Mouse (Mus musculus) granulocyte monocyte progenitor cell, adult 5-6 weeks (primary cell): Measurements from ENCODE around the gene Ppt2. TPM values are rescaled to one million over a fixed set of nuclear protein-coding genes. Genes with fewer than 3 reads are reported as not detected.
A peak's percentile ranks its signal among the peaks of the same experiment; 100 is the strongest.

Experiments used
- ATAC-seq: replicated peaks from 2 replicates; pipeline ENCODE4 v1.8.0; 2016; ENCODE audit warnings: mild to moderate bottlenecking, moderate TSS enrichment, inconsistent platforms; ENCODE audit not compliant: poor library complexity, severe bottlenecking
- total RNA-seq, 2 experiments: library from RNA; stranded (forward) in 1 of 2; stranded (reverse) in 1 of 2; fragments of 200-712, 200-1000 nt in 1 of 2; fragments of >200 nt in 1 of 2; fragmentation: Nextera tagmentation in 1 of 2; gene quantifications; 2 replicates each; pipeline ENCODE4 v1.2.3; 2014 to 2017

Ppt2 gene
- total RNA-seq, 2 experiments from 2014 or later: 23.3 to 41.9 TPM

GRCm38 (mm10) chr17:34590154-34590987 lies 37.9 kb downstream of the Ppt2 start:
- ATAC-seq: no peak

- ATAC-seq: peak; percentile 31
Observed at GRCm38 (mm10) chr17:34589681-34590101, 38.6 kb downstream of the Ppt2 start, which contains the start of gene Gpsm3. Gene Gpsm3 (plus strand): TSS chr17:34589806.

GRCm38 (mm10) chr17:34589206-34589605 lies 39.1 kb downstream of the Ppt2 start:
- ATAC-seq: no peak

DNA sequence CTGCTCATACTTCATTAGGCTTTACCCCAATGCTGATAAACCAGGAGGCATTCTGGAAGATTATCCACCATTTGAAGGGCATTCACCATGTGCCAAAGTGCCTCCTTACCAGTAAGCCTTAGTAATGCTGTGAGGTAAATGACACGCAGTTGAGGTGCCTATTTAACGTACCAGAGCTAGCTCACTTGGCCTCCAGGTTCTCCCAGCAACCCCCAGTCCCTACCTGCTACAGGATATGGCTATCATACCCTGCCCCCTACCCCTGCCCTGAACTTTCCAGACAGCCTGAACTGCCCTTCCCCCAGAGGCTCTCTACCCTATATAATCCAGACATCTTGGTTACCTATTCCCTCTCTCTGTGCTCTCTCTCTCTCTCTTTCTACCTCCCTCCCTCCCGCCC lies 39.5 kb downstream of the Ppt2 start:
- no peak for ATAC-seq

DNA sequence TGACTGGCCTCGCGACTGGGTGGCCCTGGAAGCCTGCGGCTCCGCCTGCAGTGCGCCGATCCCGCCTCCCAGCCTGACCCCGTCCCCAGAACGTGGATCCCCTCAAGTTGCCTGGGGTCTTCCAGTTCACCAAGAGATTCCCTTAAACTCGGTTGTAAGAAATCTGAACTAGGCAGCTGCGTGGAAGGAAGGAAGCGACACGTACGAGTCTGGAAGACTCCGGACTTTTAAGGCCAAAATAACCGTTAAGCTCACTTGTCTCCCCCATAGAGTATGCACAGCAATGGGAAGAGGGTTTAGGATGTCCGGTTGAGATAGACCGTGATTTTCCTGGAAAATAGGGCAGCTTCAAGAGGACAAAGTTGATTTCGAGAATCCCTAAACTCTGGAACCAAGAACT lies 40.5 kb downstream of the Ppt2 start:
- ATAC-seq: no peak

DNA sequence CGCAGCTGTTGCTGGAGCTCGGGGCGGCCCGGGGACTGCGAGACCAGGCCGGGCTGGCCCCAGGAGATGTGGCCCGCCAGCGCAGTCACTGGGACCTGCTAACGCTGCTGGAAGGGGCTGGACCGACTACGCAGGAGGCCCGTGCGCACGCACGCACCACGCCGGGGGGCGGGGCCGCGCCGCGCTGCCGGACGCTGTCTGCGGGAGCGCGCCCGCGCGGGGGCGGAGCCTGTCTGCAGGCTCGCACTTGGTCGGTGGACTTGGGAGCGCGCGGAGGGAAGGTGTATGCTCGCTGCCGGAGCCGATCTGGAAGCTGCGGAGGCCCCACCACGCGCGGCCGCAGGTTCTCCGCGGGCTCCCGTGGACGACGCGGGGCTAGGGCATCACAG lies 40.9 kb downstream of the Ppt2 start:
- ATAC-seq: peak; percentile 50

DNA sequence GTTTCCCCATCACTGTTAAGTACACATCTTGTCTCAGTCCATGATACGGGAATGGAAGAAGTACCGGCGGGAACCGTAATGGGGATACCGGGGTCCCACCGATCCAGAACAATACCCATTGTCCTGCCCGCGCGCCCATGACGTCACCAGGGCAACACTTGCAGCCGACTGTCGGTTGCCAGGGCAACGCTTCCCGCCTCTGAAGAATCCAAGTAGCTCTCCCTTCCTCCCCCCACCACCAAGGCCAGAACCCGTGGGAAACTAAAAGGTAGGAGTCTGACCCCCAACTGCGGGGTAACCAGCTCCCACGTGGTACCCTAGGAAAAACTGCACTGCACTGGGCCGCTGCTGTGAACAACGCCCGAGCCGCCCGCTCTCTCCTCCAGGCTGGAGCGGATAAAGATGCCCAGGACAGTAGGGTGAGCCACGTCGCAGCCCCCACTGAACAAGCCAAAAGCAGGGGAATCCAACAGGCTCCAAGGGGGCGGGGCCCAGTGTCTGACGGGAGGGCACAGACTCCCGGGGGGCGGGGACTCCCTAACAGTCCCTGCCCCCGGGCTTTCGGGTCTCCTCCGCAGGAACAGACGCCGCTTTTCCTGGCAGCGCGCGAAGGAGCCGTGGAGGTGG lies 41.4 kb downstream of the Ppt2 start:
- ATAC-seq: peak; percentile 48

GRCm38 (mm10) chr17:34585877-34586771 lies 42.2 kb downstream of the Ppt2 start:
- no peak for ATAC-seq

DNA sequence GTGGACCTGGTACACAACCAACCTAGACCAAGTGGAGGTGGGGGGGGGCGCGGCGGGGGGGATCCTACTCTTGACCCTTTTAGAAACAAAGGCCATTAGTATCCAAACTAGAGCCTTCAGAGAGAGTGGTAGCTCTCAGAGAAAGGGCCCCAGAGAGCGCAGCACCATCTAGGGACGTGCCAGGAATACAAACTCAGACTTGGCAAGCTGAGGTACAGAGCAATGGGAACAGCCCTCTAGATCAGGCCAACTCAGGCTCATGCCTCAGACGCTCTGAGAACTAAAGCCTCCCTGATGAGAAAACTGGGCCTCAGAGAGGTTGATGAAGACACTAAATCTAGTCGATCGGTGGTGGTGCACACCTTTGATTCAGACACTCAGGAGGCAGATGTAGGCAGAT lies 43.2 kb downstream of the Ppt2 start:
- ATAC-seq: no peak

- ATAC-seq: no peak
Observed at GRCm38 (mm10) chr17:34583819-34584218, 44.5 kb downstream of the Ppt2 start.

DNA sequence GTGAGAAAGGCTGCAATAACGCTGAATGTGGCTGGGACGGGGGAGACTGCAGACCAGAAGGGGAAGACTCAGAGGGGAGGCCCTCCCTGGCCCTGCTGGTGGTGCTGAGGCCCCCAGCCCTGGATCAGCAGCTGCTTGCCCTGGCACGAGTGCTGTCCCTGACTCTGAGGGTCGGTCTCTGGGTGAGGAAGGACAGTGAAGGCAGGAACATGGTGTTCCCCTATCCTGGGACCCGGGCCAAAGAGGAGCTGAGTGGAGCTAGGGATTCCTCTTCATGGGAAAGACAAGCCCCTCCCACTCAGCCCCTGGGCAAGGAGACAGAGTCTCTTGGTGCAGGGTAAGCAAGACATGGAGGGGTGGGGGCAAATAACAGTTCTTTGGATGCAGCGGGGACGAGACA lies 44.9 kb downstream of the Ppt2 start:
- ATAC-seq: no peak

DNA sequence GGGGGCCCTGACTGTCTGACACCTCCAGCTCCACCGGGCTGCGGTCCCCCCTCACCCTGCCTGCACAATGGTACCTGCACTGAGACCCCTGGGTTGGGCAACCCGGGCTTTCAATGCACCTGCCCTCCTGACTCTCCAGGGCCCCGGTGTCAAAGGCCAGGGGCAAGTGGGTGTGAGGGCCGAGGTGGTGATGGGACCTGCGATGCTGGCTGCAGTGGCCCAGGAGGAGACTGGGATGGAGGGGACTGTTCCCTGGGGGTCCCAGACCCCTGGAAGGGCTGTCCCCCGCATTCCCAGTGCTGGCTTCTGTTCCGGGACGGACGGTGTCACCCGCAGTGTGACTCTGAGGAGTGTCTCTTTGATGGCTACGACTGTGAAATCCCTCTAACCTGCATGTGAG lies 45.8 kb downstream of the Ppt2 start:
- ATAC-seq: no peak

- peak; percentile 76 for ATAC-seq
Observed at GRCm38 (mm10) chr17:34578070-34578469, 50.2 kb downstream of the Ppt2 start.

DNA sequence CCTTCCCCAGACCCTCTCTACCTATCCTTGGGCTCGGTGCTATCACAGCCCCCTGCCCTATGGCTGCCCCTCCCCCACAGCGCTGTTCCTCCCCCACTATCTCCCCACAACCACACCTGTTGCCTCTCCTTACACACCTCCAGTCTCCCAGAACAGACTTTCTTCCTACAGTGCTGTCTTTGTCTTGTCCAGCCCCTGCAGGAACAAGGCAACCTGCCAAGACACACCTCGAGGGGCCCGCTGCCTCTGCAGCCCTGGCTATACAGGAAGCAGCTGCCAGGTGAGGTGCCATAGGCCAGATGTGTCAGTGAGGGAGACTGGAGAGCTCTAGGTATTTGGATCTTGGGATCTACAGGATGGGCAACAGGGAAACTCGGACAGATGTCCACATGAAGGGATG lies 51.7 kb downstream of the Ppt2 start:
- ATAC-seq: no peak

- ATAC-seq: no peak
Observed at GRCm38 (mm10) chr17:34572361-34572760, 55.9 kb downstream of the Ppt2 start.

DNA sequence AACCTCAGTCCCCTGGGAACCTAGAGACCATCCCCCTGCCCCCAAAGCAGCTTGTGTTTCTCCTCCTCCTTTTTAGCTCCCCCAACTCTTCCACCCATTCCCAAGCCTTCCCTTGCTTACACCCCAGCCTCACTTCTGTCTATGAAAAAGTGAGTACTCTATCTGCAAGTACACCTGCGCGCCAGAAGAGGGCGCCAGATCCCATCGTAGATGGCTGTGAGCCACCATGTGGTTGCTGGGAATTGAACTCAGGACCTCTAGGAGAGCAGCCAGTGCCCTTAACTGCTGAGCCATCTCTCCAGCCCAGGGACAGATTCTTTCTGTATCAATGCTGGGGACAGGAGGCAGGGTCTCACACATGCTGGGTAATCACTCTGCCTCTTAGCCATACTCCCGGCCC lies 56.4 kb downstream of the Ppt2 start:
- ATAC-seq: peak; percentile 41

- ATAC-seq: no peak
Observed at GRCm38 (mm10) chr17:34569919-34570318, 58.4 kb downstream of the Ppt2 start.

- no peak for ATAC-seq
Observed at GRCm38 (mm10) chr17:34568421-34568820, 59.9 kb downstream of the Ppt2 start.

DNA sequence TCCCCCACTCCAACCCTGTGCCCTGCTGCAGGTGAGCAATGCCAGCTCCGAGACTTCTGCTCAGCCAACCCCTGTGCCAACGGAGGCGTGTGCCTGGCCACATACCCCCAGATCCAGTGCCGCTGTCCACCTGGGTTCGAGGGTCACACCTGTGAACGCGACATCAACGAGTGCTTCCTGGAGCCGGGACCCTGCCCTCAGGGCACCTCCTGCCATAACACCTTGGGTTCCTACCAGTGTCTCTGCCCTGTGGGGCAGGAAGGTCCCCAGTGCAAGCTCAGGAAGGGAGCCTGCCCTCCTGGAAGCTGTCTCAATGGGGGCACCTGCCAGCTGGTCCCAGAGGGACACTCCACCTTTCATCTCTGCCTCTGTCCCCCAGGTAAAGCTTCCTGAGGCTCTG lies 61.0 kb downstream of the Ppt2 start:
- ATAC-seq: no peak
